Mouse (Mus musculus) adrenal gland, adult (tissue): ENCODE measurements around the gene Cdr2l.

ENCODE experiments used
- DNase-seq, 2 experiments: peaks; one replicate each; pipeline ENCODE4 v3.0.0; 2022 to 2023; ENCODE audit warnings: low spot score in 1 of 2; ENCODE audit not compliant: inconsistent age in 2 of 2

Gene Cdr2l

GRCm38 (mm10) chr11:115381743-115382539, at the start of gene Cdr2l:
Cdr2l (plus strand) TSS chr11:115381916.
- peak; percentile 94 to 98 for DNase-seq

DNA sequence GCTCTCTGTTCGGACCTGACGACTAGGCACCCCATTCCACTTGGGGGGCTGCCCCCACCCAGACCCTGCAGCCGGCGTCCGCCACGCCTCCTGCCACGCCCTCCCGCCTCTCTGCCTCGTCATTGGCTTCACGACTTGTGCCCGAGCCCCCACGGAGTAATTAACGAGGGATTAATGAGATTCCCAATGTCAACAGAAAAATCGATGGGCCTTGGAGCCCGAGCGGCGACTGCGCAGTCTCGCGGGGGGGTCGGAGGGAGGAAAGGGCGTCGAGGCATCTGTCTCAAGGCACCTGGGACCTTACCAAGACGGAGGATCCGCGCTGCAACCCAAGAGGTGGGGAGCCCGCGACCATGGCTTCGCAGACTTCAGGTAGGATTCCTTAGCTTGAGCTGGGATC, 47.2 kb upstream of the Cdr2l start, which contains the start of gene Otop3:
Gene Otop3, plus strand, starts transcription at position 201 of the 400 bp plus-strand sequence.
- DNase-seq = no peak

DNA sequence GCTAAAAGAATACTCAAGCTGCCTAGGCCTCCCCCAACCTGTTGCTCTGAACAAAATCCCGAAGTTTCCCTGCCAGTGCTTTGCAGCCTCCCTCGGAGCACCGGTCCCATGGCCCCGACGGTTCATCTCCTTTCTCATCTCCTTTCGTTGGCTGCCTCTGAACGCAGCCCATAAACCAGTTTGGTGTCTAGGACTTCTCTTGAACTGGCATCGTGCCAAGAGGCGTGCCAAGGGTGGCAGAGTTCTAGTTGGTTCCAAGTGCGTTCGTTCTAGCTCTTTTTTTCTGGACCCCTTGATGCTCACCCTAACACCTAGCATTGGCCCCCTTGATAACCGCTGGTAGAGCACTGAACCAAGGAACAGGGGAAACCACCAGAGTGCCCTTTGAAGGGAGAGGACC, 46.5 kb upstream of the Cdr2l start:
- DNase-seq = peak in 1 of 2 experiments; percentile 63

DNA sequence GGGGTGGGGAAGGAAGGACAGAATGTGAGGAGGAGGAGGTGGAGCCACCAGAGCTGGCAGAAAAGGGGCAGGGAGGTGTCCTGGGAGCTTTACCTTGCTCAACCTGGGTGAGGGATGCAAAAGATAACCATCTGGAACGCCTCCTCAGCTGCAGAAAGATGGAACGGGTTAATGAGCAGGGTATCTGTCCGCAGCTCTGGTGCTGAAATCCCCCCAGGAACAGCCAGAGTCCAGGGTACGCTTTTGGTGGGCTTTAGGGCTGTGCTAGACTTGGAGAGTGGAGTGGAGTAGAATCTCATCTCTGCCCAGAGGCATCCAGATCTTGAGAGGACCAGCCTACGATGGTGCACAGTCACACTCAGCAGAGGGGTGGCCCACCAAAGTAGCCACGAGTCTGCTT, 45.6 kb upstream of the Cdr2l start:
- DNase-seq = no peak

DNA sequence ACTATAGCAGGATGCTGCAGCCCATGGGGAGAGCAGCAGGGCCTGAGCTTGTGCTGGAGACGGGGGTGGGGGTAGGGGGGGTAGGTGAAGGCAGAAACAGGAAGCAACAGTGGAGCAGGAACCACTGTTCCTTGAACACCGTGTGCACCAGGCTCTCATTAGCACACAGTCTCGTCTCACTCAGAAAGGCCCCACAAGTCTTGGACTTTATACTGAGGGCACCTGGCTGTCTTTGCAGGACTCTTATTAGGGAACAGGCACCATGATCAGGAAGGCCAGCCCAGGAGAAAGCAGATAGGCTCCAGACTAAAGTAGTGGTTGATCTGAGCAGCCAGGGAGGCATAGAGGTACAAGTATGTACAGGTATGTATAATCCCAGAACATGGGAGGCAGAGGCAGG, 44.4 kb upstream of the Cdr2l start:
- no peak for DNase-seq

DNA sequence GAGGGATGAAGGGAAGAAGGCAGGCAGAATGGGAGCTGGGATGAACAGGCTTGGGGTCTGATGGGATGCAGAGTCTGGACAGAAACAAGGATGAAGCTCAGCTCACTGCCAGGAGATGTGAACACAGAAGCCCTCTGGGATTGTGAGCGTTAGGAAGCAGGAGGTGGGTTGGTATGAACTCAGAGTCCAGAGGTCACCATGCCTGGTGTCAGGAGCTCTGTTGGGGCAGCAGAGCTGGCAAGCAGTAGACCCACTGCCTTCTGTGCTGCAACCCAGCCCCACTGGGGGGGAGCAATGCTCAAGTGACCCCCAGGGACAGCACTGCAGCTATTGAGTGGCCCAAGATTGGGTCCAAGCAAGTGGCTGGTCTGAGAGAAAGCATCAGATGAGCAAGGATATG, 43.9 kb upstream of the Cdr2l start:
- no peak for DNase-seq

- DNase-seq = no peak
Measured at GRCm38 (mm10) chr11:115341246-115341645, 40.5 kb upstream of the Cdr2l start.

DNA sequence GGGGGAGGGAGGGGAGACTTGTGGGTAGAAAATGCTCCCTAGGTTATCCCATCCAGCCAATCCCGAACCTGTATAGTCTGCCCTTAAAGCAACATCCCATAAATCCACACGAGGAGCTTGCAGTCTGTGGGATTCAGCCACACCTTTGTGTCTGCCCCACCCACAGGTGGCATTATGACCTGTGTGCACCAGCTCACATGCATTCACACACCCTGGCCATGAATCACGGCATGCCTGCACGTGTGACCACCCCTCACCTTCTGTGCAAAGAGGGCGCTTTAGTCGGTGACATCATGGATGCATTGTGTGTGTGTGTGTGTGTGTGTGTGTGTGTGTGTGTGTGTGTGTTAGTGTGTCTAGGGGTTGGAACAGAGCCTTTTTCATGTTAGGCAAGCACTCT, 39.9 kb upstream of the Cdr2l start:
- DNase-seq = no peak

DNA sequence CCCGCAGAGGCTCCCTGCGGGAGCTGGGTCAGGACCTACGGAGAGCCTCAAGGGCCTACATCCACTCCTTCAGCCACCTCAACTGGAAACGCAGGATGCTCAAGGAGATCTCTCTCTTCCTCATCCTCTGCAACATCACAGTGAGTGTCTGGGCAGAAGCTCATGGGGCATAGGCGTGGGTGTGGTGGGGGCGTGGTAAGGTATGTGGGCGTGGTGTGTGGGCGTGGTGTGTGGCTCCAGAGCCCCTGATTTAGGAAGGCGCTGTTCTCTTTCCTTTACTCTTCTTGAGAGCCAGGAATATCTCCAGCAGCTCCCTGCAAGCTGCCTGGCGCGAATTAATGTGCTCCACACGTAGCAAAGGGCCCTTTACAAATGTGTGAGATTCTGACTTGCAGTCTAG, 36.7 kb upstream of the Cdr2l start:
- DNase-seq = no peak

GRCm38 (mm10) chr11:115345515-115345914, 36.2 kb upstream of the Cdr2l start:
- DNase-seq = no peak

- no peak for DNase-seq
Measured at GRCm38 (mm10) chr11:115348681-115349248, 33.0 kb upstream of the Cdr2l start.

GRCm38 (mm10) chr11:115349976-115350375, 31.7 kb upstream of the Cdr2l start:
- no peak for DNase-seq

- no peak for DNase-seq
Measured at GRCm38 (mm10) chr11:115353375-115353774, 28.3 kb upstream of the Cdr2l start.

GRCm38 (mm10) chr11:115354183-115354582, 27.5 kb upstream of the Cdr2l start:
- peak; percentile 73 to 85 for DNase-seq

- peak; percentile 68 to 92 for DNase-seq
Measured at GRCm38 (mm10) chr11:115358468-115358867, 23.2 kb upstream of the Cdr2l start.

DNA sequence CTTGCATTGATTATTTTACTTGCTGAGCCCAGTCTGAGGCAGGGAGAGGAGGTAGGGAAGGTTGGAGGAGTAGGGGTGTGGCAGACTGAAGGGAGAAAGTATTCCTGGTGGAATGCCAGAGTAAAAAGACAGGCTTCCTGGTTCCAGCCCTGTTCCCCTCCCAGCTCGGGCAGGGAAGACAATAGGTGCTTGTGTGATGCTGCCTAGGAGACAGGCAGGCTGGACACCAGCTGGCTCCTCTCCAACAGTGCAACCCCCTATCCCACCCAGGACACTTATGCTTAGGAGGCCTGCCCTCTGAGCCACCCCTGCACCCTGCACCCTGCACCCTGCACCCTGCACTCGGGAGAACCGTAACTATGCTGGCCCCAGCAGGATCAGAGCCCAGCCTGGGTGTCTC, 22.4 kb upstream of the Cdr2l start:
- DNase-seq = no peak

- DNase-seq = no peak
Measured at GRCm38 (mm10) chr11:115359726-115360125, 22.0 kb upstream of the Cdr2l start.

GRCm38 (mm10) chr11:115364136-115364535, 17.6 kb upstream of the Cdr2l start:
- no peak for DNase-seq

DNA sequence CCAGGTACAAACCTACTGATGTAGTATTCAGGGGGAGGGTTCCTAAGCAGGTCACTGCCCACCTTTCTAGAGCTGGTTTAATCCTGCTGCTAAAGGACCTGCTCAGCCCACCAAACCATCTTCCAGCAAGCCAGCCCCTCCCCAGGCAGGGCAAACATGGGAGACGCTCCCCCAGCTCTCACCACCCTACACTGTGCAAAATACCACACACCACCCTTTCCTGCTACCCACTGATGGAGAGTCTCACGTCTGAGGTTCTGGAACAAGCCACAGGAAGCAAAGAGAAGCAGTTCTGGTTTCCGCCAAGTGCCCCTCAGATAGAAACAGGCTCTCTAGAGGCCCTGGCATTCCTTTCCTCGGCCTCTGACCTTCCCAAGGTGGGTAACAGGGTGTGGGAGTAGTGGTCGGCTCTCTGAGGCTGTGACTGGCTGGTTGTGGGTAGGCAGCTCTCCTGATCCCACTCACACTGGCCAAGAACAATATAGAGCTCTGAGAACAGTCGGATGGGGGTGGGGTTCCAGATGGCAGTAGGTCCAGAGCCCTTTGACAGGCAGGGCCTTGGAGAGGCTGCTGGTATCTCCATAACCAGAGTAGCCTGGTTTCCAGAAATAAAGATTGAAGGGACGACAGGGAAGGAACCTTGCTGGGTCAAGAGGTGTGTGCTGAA, 15.5 kb upstream of the Cdr2l start:
- DNase-seq = peak in 1 of 2 experiments; percentile 49

DNA sequence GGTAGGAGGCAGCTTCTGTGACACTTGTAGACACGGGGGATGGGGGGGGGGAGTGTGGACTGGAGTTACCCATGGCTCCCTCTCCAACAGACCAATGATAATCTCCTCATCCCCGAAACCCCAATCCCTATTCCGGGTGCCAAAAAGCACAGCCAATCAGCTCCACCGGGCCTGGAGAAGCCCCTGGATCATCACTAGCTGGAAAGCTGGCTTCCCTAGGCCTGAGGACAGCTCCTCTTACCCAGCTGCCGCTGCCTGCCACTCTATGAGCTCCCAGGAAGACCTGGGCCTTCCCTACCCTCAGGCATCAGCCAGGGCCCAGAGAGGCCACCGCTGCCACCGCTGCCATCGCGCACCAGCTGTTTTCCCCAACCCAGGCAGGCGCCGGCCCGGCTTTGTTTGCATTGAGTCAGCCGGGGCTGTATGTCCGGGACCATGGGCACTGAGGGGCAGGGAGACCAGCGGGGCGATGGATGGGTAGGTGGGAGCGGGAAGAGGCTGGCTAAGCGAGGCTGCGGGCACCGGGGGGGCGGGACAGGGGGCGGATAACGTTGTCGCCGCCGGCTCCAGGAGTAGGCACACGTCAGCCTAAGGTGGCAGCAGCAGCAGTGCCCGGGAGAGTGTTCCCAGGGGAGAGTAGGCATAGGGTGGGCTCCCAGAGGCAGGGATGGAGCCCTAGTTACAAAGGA, 14.9 kb upstream of the Cdr2l start:
- DNase-seq = peak; percentile 51 to 75

- DNase-seq = peak; percentile 92 to 96
Measured at GRCm38 (mm10) chr11:115367395-115367944, 14.2 kb upstream of the Cdr2l start, which contains the start of gene Hid1. Hid1 (minus strand) TSS chr11:115367756.
